Mouse (Mus musculus) heart, embryonic 10.5 days (tissue): ENCODE data around the gene Tnrc18. TPM values are rescaled to one million over a fixed set of nuclear protein-coding genes. Genes with fewer than 3 reads are reported as not detected.

Experiments used
- DNase-seq: peaks from one replicate; pipeline ENCODE4 v3.0.0-alpha.2; 2017; ENCODE audit warnings: low spot score
- H3K27ac ChIP-seq: fragments of 300-500 bp; sonication (generic); 2 replicates; pipeline ENCODE4 v1.5.1; 2016; ENCODE audit warnings: mild to moderate bottlenecking
- H3K27me3 ChIP-seq: fragments of 300-500 bp; sonication (generic); 2 replicates; pipeline ENCODE4 v1.6.1; 2016; ENCODE audit warnings: mild to moderate bottlenecking; ENCODE audit not compliant: poor library complexity, insufficient read depth, severe bottlenecking
- H3K36me3 ChIP-seq: fragments of 300-500 bp; sonication (generic); 2 replicates; pipeline ENCODE4 v1.6.1; 2016; ENCODE audit warnings: mild to moderate bottlenecking, moderate library complexity
- H3K4me1 ChIP-seq: fragments of 300-500 bp; sonication (generic); 2 replicates; pipeline ENCODE4 v1.6.1; 2016; ENCODE audit warnings: mild to moderate bottlenecking
- H3K4me3 ChIP-seq: fragments of 300-500 bp; sonication (generic); 2 replicates; pipeline ENCODE4 v1.5.1; 2016; ENCODE audit warnings: mild to moderate bottlenecking, moderate library complexity
- H3K9me3 ChIP-seq: fragments of 300-500 bp; sonication (generic); 2 replicates; pipeline ENCODE4 v1.6.1; 2016; ENCODE audit warnings: mild to moderate bottlenecking, moderate library complexity
- WGBS: fragments of 180-500 bp; shearing (Covaris S2); methylation state at CpG from one replicate; pipeline ENCODE4 v1.1.7; 2016; 5-methylcytosine and 5-hydroxymethylcytosine counted together
- polyA plus RNA-seq: library from polyadenylated mRNA; unstranded; fragments of >200 nt; fragmentation: Nextera tagmentation; extraction: Ambion mirVana; gene quantifications from 2 replicates; pipeline ENCODE4 v1.2.1, GENCODE M21; 2016

Gene Tnrc18
- polyA plus RNA-seq, 1 experiment from 2014 or later = 24.8 TPM

- Histone ChIP-seq H3K4me1 (peaks cover 30% of the 10 kb centered on the region), H3K27ac (no peak overlapping the region), H3K36me3 (peaks cover 96% of the 10 kb centered on the region), H3K4me3 (no peak overlapping the region), H3K27me3 (no peaks in the 10 kb centered on the region), H3K9me3 (no peaks in the 10 kb centered on the region)
- DNase-seq = no peak
- 51% methylated on average over 13 of the region's 13 CpGs for WGBS
These were observed 65.2 kb downstream of the Tnrc18 start for GRCm38 (mm10) chr5:142752241-142752640.

DNA sequence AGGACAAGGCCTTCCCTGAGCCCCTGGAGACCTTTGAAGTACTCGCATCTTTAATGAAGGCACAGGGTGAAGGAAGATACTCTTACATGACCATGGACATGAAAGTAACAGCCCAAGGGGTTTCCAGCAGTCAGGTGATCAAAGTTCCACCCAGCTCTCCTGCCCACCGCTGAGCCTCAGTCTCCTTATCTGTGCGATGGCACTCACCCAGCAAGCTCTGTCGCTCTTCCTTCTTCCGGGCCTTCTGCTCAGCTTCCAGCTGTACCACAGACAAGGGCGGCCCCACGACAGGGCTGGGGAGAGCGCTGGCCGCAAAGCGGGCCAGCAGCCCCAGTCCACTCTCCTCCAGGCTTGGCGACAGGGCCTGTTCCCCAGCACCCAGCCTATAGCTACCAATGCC lies 67.3 kb downstream of the Tnrc18 start:
- H3K9me3 ChIP-seq = no peaks in the 10 kb centered on the region
- no peaks in the 10 kb centered on the region for H3K27me3 ChIP-seq
- peaks cover 94% of the 10 kb centered on the region for H3K36me3 ChIP-seq
- whole genome bisulfite sequencing = 69% methylated on average over 11 of the region's 11 CpGs
- no peak overlapping the region for H3K4me3 ChIP-seq
- DNase-seq = no peak
- peaks cover 30% of the 10 kb centered on the region for H3K4me1 ChIP-seq
- H3K27ac ChIP-seq = no peak overlapping the region

GRCm38 (mm10) chr5:142747026-142747629 lies 70.3 kb downstream of the Tnrc18 start:
- Histone ChIP-seq H3K9me3 (no peaks in the 10 kb centered on the region), H3K36me3 (peaks cover 95% of the 10 kb centered on the region), H3K4me1 (peaks cover 16% of the 10 kb centered on the region), H3K27ac (no peak overlapping the region), H3K27me3 (no peaks in the 10 kb centered on the region), H3K4me3 (no peak overlapping the region)
- WGBS = 75% methylated on average over 12 of the region's 12 CpGs
- DNase-seq = no peak

- WGBS = 88% methylated on average over 8 of the region's 8 CpGs
- Histone ChIP-seq H3K4me1 (no peaks in the 10 kb centered on the region), H3K36me3 (peaks cover 96% of the 10 kb centered on the region), H3K9me3 (no peaks in the 10 kb centered on the region), H3K4me3 (no peak overlapping the region), H3K27me3 (no peaks in the 10 kb centered on the region), H3K27ac (no peak overlapping the region)
- no peak for DNase-seq
These were observed 77.5 kb downstream of the Tnrc18 start for GRCm38 (mm10) chr5:142739941-142740340.

GRCm38 (mm10) chr5:142731916-142732315 lies 85.5 kb downstream of the Tnrc18 start:
- Histone ChIP-seq H3K27ac (no peak overlapping the region), H3K27me3 (no peaks in the 10 kb centered on the region), H3K4me3 (no peak overlapping the region), H3K9me3 (no peaks in the 10 kb centered on the region), H3K4me1 (no peaks in the 10 kb centered on the region), H3K36me3 (peaks cover 98% of the 10 kb centered on the region)
- 92% methylated on average over 11 of the region's 11 CpGs for WGBS
- no peak for DNase-seq

DNA sequence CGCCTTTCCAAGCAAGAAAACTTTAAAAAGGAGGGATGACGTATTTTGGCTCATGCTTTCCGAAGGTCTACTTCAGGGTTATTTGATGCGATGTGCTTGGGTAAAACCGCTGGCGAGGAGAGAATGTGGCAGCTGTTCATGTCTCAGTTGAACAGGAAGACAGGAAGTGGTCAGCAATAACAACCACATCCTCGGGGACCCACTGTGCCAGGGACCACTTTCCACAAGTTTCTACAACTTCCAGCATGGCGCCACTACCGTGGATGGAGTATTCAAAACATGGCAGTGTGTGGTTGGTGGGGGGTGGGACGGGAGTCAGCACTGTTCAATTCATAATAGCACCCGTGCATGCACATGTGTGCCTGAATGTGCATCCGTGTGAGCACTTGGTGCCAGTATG lies 87.2 kb downstream of the Tnrc18 start:
- Histone ChIP-seq H3K9me3 (no peaks in the 10 kb centered on the region), H3K27me3 (no peaks in the 10 kb centered on the region), H3K27ac (no peak overlapping the region), H3K36me3 (peaks cover 98% of the 10 kb centered on the region), H3K4me1 (no peaks in the 10 kb centered on the region), H3K4me3 (no peak overlapping the region)
- WGBS = 88% methylated on average over 12 of the region's 12 CpGs
- DNase-seq = no peak

DNA sequence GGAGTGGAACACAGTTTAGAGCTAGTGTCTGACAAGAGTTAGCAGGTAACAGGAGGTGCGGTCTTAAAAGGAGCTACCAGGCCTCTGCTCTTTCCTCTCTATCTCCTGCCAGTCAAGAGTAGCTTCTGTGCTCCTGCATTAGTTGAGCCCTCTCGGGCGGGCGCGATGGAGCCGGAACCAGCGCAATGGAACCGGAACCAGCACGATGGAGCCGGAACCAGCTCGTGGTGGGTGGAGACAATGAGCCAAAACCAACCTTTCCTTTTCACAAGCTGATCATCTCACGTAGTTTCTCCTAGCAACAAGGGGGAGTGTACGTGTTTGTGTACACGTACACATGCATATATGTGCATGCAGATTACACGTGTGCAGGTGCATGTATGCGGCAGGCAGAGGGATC lies 89.2 kb downstream of the Tnrc18 start:
- Histone ChIP-seq H3K36me3 (peaks cover 85% of the 10 kb centered on the region), H3K4me1 (peaks cover 8% of the 10 kb centered on the region), H3K27me3 (no peaks in the 10 kb centered on the region), H3K4me3 (no peak overlapping the region), H3K27ac (no peak overlapping the region), H3K9me3 (no peaks in the 10 kb centered on the region)
- 92% methylated on average over 16 of the region's 16 CpGs for WGBS
- DNase-seq = no peak

- no peak overlapping the region for H3K4me3 ChIP-seq
- no peaks in the 10 kb centered on the region for H3K9me3 ChIP-seq
- H3K36me3 ChIP-seq = peaks cover 70% of the 10 kb centered on the region
- H3K4me1 ChIP-seq = peaks cover 16% of the 10 kb centered on the region
- 82% methylated on average over 6 of the region's 6 CpGs for WGBS
- H3K27ac ChIP-seq = no peak overlapping the region
- H3K27me3 ChIP-seq = no peaks in the 10 kb centered on the region
- DNase-seq = no peak
These were observed 90.7 kb downstream of the Tnrc18 start for GRCm38 (mm10) chr5:142726748-142727147.

GRCm38 (mm10) chr5:142724265-142724664 lies 93.2 kb downstream of the Tnrc18 start:
- WGBS = 90% methylated on average over 7 of the region's 7 CpGs
- Histone ChIP-seq H3K27me3 (no peaks in the 10 kb centered on the region), H3K4me1 (peaks cover 22% of the 10 kb centered on the region), H3K4me3 (no peak overlapping the region), H3K36me3 (peaks cover 49% of the 10 kb centered on the region), H3K27ac (no peak overlapping the region), H3K9me3 (no peaks in the 10 kb centered on the region)
- no peak for DNase-seq

- WGBS = 15% methylated on average over 7 of the region's 7 CpGs
- H3K36me3 ChIP-seq = peaks cover 43% of the 10 kb centered on the region
These were observed 93.8 kb downstream of the Tnrc18 start for GRCm38 (mm10) chr5:142723520-142724133.

DNA sequence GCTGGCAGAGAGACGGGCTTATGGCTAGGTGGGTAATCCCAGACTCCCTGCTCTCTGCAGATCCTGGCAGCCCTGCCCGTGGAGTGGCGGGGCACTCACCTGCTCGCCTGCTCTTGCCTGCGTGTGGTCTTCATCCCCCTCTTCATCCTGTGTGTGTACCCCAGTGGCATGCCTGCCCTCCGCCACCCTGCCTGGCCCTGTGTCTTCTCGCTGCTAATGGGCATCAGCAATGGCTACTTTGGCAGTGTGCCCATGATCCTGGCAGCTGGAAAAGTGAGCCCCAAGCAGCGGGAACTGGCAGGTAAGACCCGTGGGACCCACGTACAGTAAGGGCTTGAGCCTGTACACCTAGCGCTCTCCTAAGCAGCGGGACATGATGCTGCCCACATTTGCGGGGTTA lies 97.6 kb downstream of the Tnrc18 start:
- 0 out of 2 replicates have a peak, but pooled peaks cover 6% of the 10 kb centered on the region for H3K36me3 ChIP-seq
- 82% methylated on average over 13 of the region's 13 CpGs for WGBS

More at GRCm38 (mm10) chr5:142723520-142724133, 93.8 kb downstream of the Tnrc18 start:
- H3K27ac ChIP-seq = 0 out of 2 replicates have a peak overlapping the region, but pooled peaks have one; percentile 29
- H3K27me3 ChIP-seq = no peaks in the 10 kb centered on the region
- DNase-seq = no peak
- H3K9me3 ChIP-seq = no peaks in the 10 kb centered on the region
- H3K4me1 ChIP-seq = peaks cover 28% of the 10 kb centered on the region
- peak overlapping the region; percentile 29 for H3K4me3 ChIP-seq

DNA sequence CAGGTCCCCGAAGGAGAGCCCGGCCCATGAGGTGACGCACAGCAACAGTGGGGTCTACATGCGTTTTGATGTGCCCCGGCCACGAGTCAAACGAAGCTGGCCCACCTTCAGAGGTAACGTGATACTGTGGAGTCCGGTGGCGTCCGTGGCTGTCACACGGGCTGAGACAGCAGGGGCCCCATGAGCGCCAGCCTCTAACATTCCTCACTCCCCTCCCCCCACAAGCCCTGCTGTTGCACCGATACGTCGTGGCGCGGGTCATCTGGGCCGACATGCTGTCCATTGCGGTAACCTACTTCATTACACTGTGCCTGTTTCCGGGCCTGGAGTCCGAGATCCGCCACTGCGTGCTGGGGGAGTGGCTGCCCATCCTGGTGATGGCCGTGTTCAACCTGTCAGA lies 99.0 kb downstream of the Tnrc18 start:
- Histone ChIP-seq H3K4me1 (peaks cover 34% of the 10 kb centered on the region), H3K9me3 (no peaks in the 10 kb centered on the region), H3K27ac (no peak overlapping the region; the same call in 1 of the 2 replicates), H3K36me3 (0 out of 2 replicates have a peak, but pooled peaks cover 4% of the 10 kb centered on the region), H3K4me3 (peak overlapping the region; percentile 31), H3K27me3 (peaks cover 12% of the 10 kb centered on the region; the same call in 1 of the 2 replicates)
- WGBS = 50% methylated on average over 25 of the region's 25 CpGs
- no peak for DNase-seq

More for the DNA sequence above, 97.6 kb downstream of the Tnrc18 start:
- Histone ChIP-seq H3K27me3 (peaks cover 12% of the 10 kb centered on the region; the same call in 1 of the 2 replicates), H3K27ac (no peak overlapping the region), H3K9me3 (no peaks in the 10 kb centered on the region), H3K4me1 (peaks cover 42% of the 10 kb centered on the region), H3K4me3 (no peak overlapping the region)
- no peak for DNase-seq

DNA sequence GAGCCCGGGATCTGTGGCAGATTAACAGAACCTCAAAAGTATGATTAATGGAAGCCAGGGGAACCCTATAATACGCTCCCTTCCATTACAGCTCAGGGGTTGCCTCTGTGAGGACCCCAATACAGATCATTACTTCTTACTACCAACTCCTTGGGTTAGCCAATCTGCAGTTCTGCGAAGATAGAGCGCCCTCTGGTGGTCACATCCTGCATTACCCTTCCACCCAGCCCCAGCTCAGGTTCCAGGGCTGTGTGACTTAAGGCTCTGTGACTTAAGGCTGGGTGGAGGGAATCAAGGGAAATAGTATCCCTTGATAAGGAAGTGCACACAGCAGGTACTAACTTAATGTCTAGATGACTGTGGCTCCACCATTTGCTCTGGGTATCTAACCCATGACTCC lies 99.4 kb downstream of the Tnrc18 start:
- 0 out of 2 replicates have a peak, but pooled peaks cover 4% of the 10 kb centered on the region for H3K36me3 ChIP-seq
- peaks cover 12% of the 10 kb centered on the region; the same call in 1 of the 2 replicates for H3K27me3 ChIP-seq
- no peaks in the 10 kb centered on the region for H3K9me3 ChIP-seq
- 19% methylated on average over 4 of the region's 4 CpGs for WGBS
- H3K4me1 ChIP-seq = peaks cover 33% of the 10 kb centered on the region
- H3K27ac ChIP-seq = no peak overlapping the region
- H3K4me3 ChIP-seq = peak overlapping the region; percentile 31
- DNase-seq = peak; percentile 88
